Mouse (Mus musculus): ENCODE results near the gene Cnih3.

The Cnih3 gene

DNA sequence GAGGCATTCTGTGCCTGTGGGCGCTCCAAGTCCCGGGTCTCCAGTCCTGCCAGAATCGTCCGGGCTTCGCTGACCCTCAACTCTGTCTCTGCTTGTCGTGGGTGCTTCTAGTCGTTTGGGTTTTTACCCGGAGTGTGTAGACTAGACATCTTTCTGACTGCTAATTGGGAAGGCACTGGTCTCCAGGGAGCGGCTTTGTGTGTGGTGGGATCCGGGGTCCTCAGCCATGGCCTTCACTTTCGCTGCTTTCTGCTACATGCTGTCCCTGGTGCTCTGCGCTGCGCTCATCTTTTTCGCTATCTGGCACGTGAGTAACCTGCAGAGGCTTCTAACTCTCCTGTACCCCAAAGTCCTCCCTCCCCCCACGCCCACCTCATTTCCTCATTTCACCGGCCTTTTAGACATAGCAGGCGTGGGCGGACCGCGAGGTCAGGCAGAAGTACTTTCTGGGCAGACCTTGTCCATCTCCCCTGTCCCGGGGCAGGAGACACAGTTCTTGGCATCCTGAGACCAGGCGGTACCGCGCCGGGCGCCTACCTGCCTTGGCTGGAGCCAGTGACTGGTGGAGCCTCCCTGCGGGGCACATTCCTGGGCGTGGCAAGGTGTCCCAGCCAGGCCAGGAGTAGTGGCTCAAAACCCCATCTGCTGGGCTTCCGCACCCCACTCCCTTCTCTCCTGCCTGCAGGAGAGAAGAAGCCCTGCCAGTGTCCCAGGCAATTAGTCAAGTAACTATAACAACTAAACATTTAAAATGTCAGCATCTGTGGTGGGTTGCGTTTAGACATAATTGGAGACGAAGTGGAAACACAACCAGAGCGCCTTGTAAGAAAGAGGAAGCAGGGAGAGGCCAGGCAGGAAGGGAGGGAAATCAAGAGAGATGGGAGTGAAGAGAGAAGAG, 1.0 kb downstream of the Cnih3 start:
- no peak for DNase-seq (ENCODE audit: low spot score)

- no peak for DNase-seq (ENCODE audit: low spot score)
These were observed 3.3 kb downstream of the Cnih3 start for GRCm38 (mm10) chr1:181355683-181356082.

DNA sequence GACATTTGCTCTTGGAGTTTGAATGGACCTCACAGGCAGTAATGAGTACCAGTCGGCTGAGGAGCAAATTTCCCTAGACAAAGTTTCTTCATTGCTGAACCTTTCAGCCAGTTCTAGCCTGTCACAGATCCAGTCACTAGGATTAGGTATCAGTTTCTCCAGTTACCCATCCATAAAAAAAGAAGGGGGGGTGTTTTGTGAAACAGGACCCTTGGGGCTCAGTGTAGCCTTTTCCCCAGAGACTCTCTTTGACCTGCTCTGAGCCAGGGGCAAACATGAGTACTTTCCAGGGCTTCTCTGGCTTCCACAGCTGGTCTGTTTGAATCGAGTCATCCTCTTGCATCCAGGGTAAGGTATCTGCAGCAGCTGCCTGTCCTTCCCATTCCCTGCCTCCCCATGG, 5.4 kb downstream of the Cnih3 start:
- no peak for DNase-seq (ENCODE audit: low spot score)

- no peak for DNase-seq (ENCODE audit: low spot score)
These were observed 6.1 kb downstream of the Cnih3 start for GRCm38 (mm10) chr1:181358526-181358925.

DNA sequence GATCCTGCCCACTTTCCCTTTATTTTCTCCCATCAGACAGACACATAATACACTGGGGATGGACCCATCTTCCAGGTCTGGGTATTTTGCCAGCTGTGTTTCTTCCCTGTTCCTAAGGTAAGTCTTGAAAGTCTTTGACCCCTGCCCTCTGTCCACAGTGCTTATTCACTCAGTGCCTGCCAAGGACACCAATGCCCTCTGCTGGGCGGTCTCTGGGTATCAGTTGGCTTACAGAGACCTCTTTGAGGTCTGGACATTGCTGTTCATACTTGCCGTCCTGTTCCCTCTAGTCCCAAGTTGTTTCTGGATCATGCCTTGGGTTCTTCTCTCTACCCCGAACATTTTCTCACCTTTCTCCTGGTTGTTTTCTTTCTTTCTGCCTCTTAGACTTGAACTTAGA, 8.3 kb downstream of the Cnih3 start:
- DNase-seq (ENCODE audit: low spot score) = no peak

DNA sequence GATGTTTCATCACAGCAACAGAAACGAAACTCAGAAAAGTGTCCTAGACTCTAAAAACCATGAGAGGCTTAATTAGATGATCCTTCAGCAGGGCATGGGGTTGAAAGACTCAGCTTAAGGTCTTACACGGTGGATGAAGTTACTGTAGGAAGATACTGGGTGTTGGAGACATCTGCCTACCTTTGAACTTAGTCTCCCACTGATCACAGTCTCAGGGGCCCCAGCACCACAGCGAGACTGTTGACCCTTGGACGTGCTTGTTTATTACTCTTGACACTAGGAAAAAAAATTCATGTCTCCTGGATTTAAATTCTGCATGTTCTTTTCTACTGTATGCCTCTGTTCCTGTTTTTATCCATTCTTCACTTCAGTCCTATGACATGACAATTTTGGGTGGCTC, 11.6 kb downstream of the Cnih3 start:
- DNase-seq (ENCODE audit: low spot score) = no peak

GRCm38 (mm10) chr1:181365376-181365775, 12.9 kb downstream of the Cnih3 start:
- no peak for DNase-seq (ENCODE audit: low spot score)

DNA sequence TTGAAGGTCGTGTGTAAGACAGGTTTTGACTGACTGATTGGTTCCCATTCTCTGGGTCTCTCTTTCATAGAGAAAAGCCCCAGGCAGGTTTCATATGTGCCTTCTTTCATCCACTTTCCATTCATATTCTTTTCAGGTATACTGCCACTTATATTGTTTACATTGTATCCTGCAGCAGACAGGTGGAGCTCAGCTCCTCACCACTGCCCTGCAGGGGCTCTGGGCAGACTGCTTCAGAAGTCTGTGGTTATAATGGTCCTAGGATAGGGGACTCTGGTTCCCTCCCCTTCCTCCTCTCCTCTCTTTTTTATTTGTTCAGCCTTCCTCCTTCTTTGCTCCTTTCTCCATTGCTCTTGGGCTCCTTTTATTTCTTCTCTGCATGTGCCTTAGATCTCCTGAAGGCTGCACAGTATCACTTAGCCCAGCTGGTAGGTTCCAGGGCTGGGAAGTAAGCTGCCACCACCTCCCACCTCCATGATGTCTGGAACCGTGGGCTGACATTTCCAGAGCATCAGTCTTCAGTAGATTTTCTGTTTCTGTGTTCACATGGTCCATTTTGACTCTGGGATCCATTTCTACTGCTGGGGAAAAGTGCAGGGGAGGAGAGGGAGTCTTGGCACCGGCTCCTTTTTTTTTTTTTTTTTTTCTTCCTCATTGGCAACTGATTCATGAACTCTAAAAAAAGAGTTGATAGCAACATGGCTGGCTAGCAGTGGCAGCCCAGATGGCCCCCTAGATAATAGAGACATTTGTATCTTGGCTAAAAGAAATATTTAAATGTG, 16.6 kb downstream of the Cnih3 start:
- DNase-seq (ENCODE audit: low spot score) = no peak

- no peak for DNase-seq (ENCODE audit: low spot score)
These were observed 17.9 kb downstream of the Cnih3 start for GRCm38 (mm10) chr1:181370370-181370769.

- no peak for DNase-seq (ENCODE audit: low spot score)
These were observed 18.8 kb downstream of the Cnih3 start for GRCm38 (mm10) chr1:181371226-181371625.

DNA sequence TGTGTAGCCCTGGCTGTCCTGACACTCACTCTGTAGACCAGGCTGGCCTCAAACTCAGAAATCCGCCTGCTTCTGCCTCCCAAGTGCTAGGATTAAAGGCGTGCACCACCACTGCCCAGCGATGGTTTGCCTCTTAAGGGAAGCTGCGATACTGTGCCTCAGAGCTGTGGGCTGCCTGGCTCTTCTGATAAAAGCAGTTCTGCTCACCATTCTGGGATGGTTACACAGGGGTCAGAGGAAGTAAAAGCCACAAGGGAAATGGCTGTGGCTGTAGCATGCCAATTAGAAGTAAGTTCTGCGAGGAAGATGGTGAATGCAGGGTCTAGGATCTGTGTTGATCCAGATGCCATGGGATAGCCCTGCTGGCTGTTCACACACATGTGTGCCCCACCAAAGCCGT, 19.9 kb downstream of the Cnih3 start:
- no peak for DNase-seq (ENCODE audit: low spot score)

DNA sequence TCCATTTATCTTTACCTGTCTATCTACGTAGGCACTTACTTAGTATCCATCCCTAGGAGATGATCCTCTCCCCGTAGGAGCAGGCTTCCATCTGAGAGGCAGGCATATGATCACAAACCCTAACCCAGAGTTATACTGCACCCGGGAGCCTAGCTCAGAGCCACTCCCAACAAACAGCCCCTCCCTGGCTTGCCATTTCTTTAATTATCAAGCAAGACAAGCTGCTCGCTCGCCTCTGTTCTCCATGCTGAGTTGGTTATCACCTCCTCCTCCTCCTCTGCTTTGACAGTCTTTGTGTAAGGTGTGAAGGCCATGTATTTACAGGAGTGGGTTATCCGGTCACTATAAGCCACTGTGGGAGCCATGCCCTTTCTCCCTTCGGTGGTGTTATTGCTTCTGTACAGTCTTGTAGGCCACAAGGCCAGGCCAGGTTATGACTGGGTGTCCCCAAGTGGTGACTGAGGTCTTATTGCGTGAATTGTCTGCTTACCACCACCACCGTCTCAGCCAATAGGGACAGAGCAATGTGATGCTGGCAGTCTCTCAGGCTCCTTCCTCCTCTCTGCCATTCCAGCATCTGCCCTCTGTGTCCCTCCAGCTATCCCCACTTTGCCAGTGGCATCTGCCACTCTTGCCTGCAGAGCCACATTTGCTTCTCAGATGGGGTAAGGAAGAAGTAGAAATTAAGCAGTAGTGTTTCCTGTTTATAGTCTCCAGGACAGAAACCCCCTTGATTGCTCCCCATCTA, 22.4 kb downstream of the Cnih3 start:
- DNase-seq (ENCODE audit: low spot score) = peak; percentile 34

GRCm38 (mm10) chr1:181376431-181376830, 24.0 kb downstream of the Cnih3 start:
- DNase-seq (ENCODE audit: low spot score) = no peak

- DNase-seq (ENCODE audit: low spot score) = peak; percentile 62
These were observed 27.2 kb downstream of the Cnih3 start for GRCm38 (mm10) chr1:181379664-181380063.

- DNase-seq (ENCODE audit: low spot score) = no peak
These were observed 29.1 kb downstream of the Cnih3 start for GRCm38 (mm10) chr1:181381410-181382010.

GRCm38 (mm10) chr1:181389264-181389663, 36.8 kb downstream of the Cnih3 start:
- no peak for DNase-seq (ENCODE audit: low spot score)

DNA sequence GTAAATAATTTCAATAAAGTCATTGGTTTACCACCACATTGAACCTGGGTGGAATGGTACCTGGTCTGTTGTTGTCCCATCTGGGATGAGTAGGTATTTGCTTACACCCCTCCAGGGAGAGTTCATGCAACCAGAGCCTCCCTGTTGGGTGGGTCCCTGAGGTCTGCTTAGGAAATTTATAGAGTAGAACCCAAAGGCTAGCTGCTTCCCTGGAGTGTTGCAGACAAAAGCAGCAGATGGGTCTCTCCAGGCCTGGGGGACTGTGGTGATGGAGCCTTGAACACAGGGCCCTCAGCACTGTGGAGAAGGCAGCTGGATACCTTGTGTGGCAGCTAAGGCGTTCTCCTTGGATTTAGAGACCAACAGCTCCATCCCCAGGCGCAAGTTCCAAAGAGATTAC, 40.1 kb downstream of the Cnih3 start:
- no peak for DNase-seq (ENCODE audit: low spot score)

DNA sequence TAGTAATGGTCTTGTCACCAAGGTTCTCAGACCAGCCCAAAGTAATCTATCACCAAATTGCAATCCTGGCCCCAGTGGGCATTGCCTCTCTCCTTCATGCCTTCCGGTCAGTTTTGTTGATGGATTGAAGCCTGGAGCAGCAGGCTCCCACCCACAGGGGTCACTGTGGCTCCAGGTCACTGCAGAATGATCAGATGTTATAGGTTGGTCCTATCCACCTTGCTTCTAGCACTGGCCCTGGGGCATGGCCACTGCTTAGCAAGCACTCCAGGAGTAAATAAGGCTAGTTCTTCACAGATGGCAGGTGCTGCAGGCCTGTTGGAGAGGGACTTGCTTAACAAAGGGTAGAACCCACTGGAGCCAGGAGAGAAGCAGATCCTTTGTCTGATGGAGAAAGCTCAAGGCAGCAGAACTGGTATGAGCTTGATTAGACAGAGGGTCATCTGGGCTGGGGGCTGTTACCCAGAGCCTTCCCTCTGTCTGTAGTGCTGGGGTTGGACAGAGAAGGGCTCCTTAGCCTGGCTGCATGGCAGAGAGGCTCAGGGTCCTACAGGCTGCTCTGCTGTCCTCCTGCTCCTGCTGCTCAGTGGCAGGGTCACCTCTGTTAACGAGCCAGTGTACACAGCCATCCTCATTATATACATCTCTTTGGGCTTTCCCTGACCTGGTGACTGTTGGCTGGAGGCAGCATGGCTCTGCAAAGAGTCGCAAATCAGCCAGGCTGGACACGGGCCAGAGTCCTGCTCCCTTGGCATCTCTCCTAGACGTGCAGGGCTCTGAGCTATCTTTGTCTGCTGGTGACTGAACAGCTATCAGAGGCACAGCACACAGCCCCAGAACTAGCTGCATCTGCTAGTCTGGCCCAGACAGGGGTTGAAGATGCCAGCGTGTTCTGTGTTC, 41.1 kb downstream of the Cnih3 start:
- no peak for DNase-seq (ENCODE audit: low spot score)

- no peak for DNase-seq (ENCODE audit: low spot score)
These were observed 42.9 kb downstream of the Cnih3 start for GRCm38 (mm10) chr1:181395234-181395828.

GRCm38 (mm10) chr1:181399179-181399578, 46.8 kb downstream of the Cnih3 start:
- no peak for DNase-seq (ENCODE audit: low spot score)

DNA sequence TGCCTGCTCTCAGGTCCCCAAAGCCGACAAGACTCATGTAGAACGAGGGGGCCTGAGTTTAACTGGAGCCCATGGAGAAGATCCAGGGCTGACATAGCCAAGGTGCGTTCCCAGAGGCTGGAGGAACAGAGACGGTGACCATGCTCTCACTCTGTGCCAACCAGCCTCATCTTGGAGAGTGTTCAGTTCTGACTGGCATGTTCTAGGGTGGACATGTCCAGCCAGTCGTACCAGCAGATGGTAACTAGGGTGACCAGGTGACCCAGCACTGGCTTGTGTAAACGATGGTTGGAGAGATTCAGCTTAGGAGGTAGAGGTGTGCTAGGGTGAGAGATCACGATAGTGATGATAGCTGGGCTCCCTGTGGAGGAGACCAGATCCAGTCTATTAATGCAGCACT, 50.6 kb downstream of the Cnih3 start:
- DNase-seq (ENCODE audit: low spot score) = no peak

Measured in c-Kit-positive CD71-positive TER-119-positive erythroid progenitor cells, embryonic 14.5 days (primary cell).